Mouse (Mus musculus): ENCODE data around the gene Cbx6. TPM values are rescaled to one million over a fixed set of nuclear protein-coding genes. Genes with fewer than 3 reads are reported as not detected.

The Cbx6 gene
- polyA plus RNA-seq, 1 experiment from 2014 or later: 8.3 TPM

GRCm38 (mm10) chr15:79828366-79829035 is 6.0 kb downstream of the Cbx6 start:
- DNase-seq (ENCODE audit: low spot score) (no peak), ATAC-seq (replicated peaks; ENCODE audit: insufficient number of reproducible peaks, low FRiP score, low TSS enrichment, low read depth) (no peak)
- 55% methylated on average over 46 of the region's 46 CpGs for WGBS
- Histone ChIP-seq H3K4me3 (ENCODE audit: low read depth, low read length) (no peak overlapping the region), H3K4me1 (ENCODE audit: control insufficient read depth, insufficient read depth, low read length) (peaks cover 11% of the 10 kb centered on the region), H3K9ac (replicated peaks; ENCODE audit: low read length) (no peak overlapping the region), H3K4me2 (ENCODE audit: low read depth, low read length) (no peak overlapping the region), H3K27ac (replicated peaks; ENCODE audit: low read depth, low read length) (no peak overlapping the region), H3K36me3 (replicated peaks; ENCODE audit: control insufficient read depth, insufficient read depth, low read depth, low read length) (peaks cover 6% of the 10 kb centered on the region), H3K27me3 (ENCODE audit: control insufficient read depth, insufficient read depth, low read length) (no peaks in the 10 kb centered on the region), H3K9me3 (replicated peaks; ENCODE audit: control insufficient read depth, low read length) (no peaks in the 10 kb centered on the region)

GRCm38 (mm10) chr15:79827778-79828210 is 6.7 kb downstream of the Cbx6 start:
- Histone ChIP-seq H3K9ac (replicated peaks; ENCODE audit: low read length) (no peak overlapping the region), H3K4me2 (ENCODE audit: low read depth, low read length) (no peak overlapping the region), H3K4me1 (ENCODE audit: control insufficient read depth, insufficient read depth, low read length) (peaks cover 7% of the 10 kb centered on the region), H3K27ac (replicated peaks; ENCODE audit: low read depth, low read length) (no peak overlapping the region), H3K27me3 (ENCODE audit: control insufficient read depth, insufficient read depth, low read length) (no peaks in the 10 kb centered on the region), H3K36me3 (replicated peaks; ENCODE audit: control insufficient read depth, insufficient read depth, low read depth, low read length) (peaks cover 6% of the 10 kb centered on the region), H3K9me3 (replicated peaks; ENCODE audit: control insufficient read depth, low read length) (no peaks in the 10 kb centered on the region), H3K4me3 (ENCODE audit: low read depth, low read length) (no peak overlapping the region)
- no peak for DNase-seq (ENCODE audit: low spot score)
- 86% methylated on average over 11 of the region's 11 CpGs for WGBS
- ATAC-seq (replicated peaks; ENCODE audit: insufficient number of reproducible peaks, low FRiP score, low TSS enrichment, low read depth): no peak

GRCm38 (mm10) chr15:79827061-79827777 is 7.3 kb downstream of the Cbx6 start:
- Histone ChIP-seq H3K27me3 (ENCODE audit: control insufficient read depth, insufficient read depth, low read length) (no peaks in the 10 kb centered on the region), H3K9ac (replicated peaks; ENCODE audit: low read length) (no peak overlapping the region), H3K4me2 (ENCODE audit: low read depth, low read length) (no peak overlapping the region; the same call in 1 of the 2 replicates), H3K4me3 (ENCODE audit: low read depth, low read length) (no peak overlapping the region), H3K36me3 (replicated peaks; ENCODE audit: control insufficient read depth, insufficient read depth, low read depth, low read length) (peaks cover 6% of the 10 kb centered on the region), H3K4me1 (ENCODE audit: control insufficient read depth, insufficient read depth, low read length) (0 out of 2 replicates have a peak, but pooled peaks cover 3% of the 10 kb centered on the region), H3K27ac (replicated peaks; ENCODE audit: low read depth, low read length) (no peak overlapping the region), H3K9me3 (replicated peaks; ENCODE audit: control insufficient read depth, low read length) (no peaks in the 10 kb centered on the region)
- ATAC-seq (replicated peaks; ENCODE audit: insufficient number of reproducible peaks, low FRiP score, low TSS enrichment, low read depth) (no peak), DNase-seq (ENCODE audit: low spot score) (no peak)
- WGBS: 88% methylated on average over 14 of the region's 14 CpGs

GRCm38 (mm10) chr15:79826221-79826935 is 8.1 kb downstream of the Cbx6 start:
- peaks cover 6% of the 10 kb centered on the region for H3K36me3 ChIP-seq (replicated peaks; ENCODE audit: control insufficient read depth, insufficient read depth, low read depth, low read length)
- H3K4me3 ChIP-seq (ENCODE audit: low read depth, low read length): no peak overlapping the region
- H3K4me1 ChIP-seq (ENCODE audit: control insufficient read depth, insufficient read depth, low read length): no peaks in the 10 kb centered on the region
- no peaks in the 10 kb centered on the region for H3K9me3 ChIP-seq (replicated peaks; ENCODE audit: control insufficient read depth, low read length)
- ATAC-seq (replicated peaks; ENCODE audit: insufficient number of reproducible peaks, low FRiP score, low TSS enrichment, low read depth) (no peak), DNase-seq (ENCODE audit: low spot score) (no peak)
- no peak overlapping the region for H3K9ac ChIP-seq (replicated peaks; ENCODE audit: low read length)
- H3K27me3 ChIP-seq (ENCODE audit: control insufficient read depth, insufficient read depth, low read length): no peaks in the 10 kb centered on the region
- WGBS: 78% methylated on average over 9 of the region's 9 CpGs
- no peak overlapping the region for H3K27ac ChIP-seq (replicated peaks; ENCODE audit: low read depth, low read length)
- no peak overlapping the region for H3K4me2 ChIP-seq (ENCODE audit: low read depth, low read length)

- Histone ChIP-seq H3K4me1 (ENCODE audit: control insufficient read depth, insufficient read depth, low read length) (no peaks in the 10 kb centered on the region), H3K9ac (replicated peaks; ENCODE audit: low read length) (no peak overlapping the region), H3K4me2 (ENCODE audit: low read depth, low read length) (no peak overlapping the region), H3K36me3 (replicated peaks; ENCODE audit: control insufficient read depth, insufficient read depth, low read depth, low read length) (peaks cover 6% of the 10 kb centered on the region), H3K27me3 (ENCODE audit: control insufficient read depth, insufficient read depth, low read length) (no peaks in the 10 kb centered on the region), H3K4me3 (ENCODE audit: low read depth, low read length) (no peak overlapping the region), H3K9me3 (replicated peaks; ENCODE audit: control insufficient read depth, low read length) (no peaks in the 10 kb centered on the region), H3K27ac (replicated peaks; ENCODE audit: low read depth, low read length) (no peak overlapping the region)
- ATAC-seq (replicated peaks; ENCODE audit: insufficient number of reproducible peaks, low FRiP score, low TSS enrichment, low read depth) (no peak), DNase-seq (ENCODE audit: low spot score) (peak; percentile 66)
- WGBS: 55% methylated on average over 14 of the region's 14 CpGs
Measured at GRCm38 (mm10) chr15:79825146-79825825, 9.2 kb downstream of the Cbx6 start.

GRCm38 (mm10) chr15:79823588-79824280 is 10.8 kb downstream of the Cbx6 start:
- Histone ChIP-seq H3K9ac (replicated peaks; ENCODE audit: low read length) (no peak overlapping the region), H3K4me1 (ENCODE audit: control insufficient read depth, insufficient read depth, low read length) (no peaks in the 10 kb centered on the region), H3K27me3 (ENCODE audit: control insufficient read depth, insufficient read depth, low read length) (no peaks in the 10 kb centered on the region), H3K27ac (replicated peaks; ENCODE audit: low read depth, low read length) (no peak overlapping the region), H3K9me3 (replicated peaks; ENCODE audit: control insufficient read depth, low read length) (no peaks in the 10 kb centered on the region), H3K4me2 (ENCODE audit: low read depth, low read length) (no peak overlapping the region), H3K36me3 (replicated peaks; ENCODE audit: control insufficient read depth, insufficient read depth, low read depth, low read length) (peaks cover 6% of the 10 kb centered on the region), H3K4me3 (ENCODE audit: low read depth, low read length) (no peak overlapping the region)
- 72% methylated on average over 19 of the region's 19 CpGs for WGBS
- no peak for DNase-seq (ENCODE audit: low spot score)
- ATAC-seq (replicated peaks; ENCODE audit: insufficient number of reproducible peaks, low FRiP score, low TSS enrichment, low read depth): no peak

GRCm38 (mm10) chr15:79822265-79823199 is 12.0 kb downstream of the Cbx6 start:
- Histone ChIP-seq H3K4me3 (ENCODE audit: low read depth, low read length) (no peak overlapping the region), H3K4me2 (ENCODE audit: low read depth, low read length) (no peak overlapping the region), H3K36me3 (replicated peaks; ENCODE audit: control insufficient read depth, insufficient read depth, low read depth, low read length) (peaks cover 2% of the 10 kb centered on the region), H3K9ac (replicated peaks; ENCODE audit: low read length) (no peak overlapping the region), H3K27ac (replicated peaks; ENCODE audit: low read depth, low read length) (no peak overlapping the region), H3K4me1 (ENCODE audit: control insufficient read depth, insufficient read depth, low read length) (no peaks in the 10 kb centered on the region), H3K9me3 (replicated peaks; ENCODE audit: control insufficient read depth, low read length) (no peaks in the 10 kb centered on the region), H3K27me3 (ENCODE audit: control insufficient read depth, insufficient read depth, low read length) (no peaks in the 10 kb centered on the region)
- WGBS: 62% methylated on average over 13 of the region's 13 CpGs
- ATAC-seq (replicated peaks; ENCODE audit: insufficient number of reproducible peaks, low FRiP score, low TSS enrichment, low read depth): no peak
- no peak for DNase-seq (ENCODE audit: low spot score)
